Comparison of ENCODE assay signal across 8 mouse cellular contexts in the genomic region with DNA sequence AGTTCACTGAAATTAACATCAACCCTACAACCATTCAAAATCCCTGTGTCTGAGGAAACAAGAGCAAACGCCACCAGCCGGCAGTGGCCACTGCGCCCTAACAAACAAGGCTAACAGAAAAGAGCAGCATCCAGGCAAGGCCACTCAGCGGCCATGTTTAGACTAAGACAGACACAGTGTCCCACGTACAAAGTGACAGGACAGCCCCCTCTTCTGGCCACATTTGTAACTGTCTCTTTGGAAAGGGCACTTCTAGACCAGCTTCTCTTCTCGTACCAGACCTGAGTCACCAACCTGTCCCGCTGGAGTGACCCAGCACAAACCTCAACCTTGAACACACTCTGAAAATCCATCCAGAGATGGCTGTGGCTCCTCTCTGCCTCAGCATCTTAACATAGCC.
DNase-seq lines count a peak whose midpoint lies in the region; ATAC-seq and TF ChIP-seq lines count a peak whose summit lies in the region.

No protein-coding gene starts in this region.

- peak; percentile 56 for TF ChIP-seq CTCF in cortical plate, adult 2 months (IDR thresholded peaks at IDR 0.05; ENCODE audit: extremely low read depth, insufficient read depth, low read length)

- 47% methylated on average over 7 of the region's 7 CpGs for WGBS in kidney, embryonic 15.5 days
- 25% methylated on average over 7 of the region's 7 CpGs for WGBS in midbrain, embryonic 12.5 days
- 48% methylated on average over 7 of the region's 7 CpGs for WGBS in stomach, embryonic 15.5 days

- no peak overlapping the region for H3K4me2 ChIP-seq in kidney, embryonic 15.5 days
- H3K4me2 ChIP-seq in midbrain, embryonic 12.5 days (replicated peaks), result no peak overlapping the region
- no peak overlapping the region for H3K4me2 ChIP-seq in stomach, embryonic 15.5 days

- no peaks in the 10 kb centered on the region for H3K36me3 ChIP-seq in kidney, embryonic 15.5 days
- H3K36me3 ChIP-seq in midbrain, embryonic 12.5 days, result no peaks in the 10 kb centered on the region
- no peaks in the 10 kb centered on the region for H3K36me3 ChIP-seq in stomach, embryonic 15.5 days

- H3K9me3 ChIP-seq in kidney, embryonic 15.5 days (replicated peaks), result no peaks in the 10 kb centered on the region
- no peaks in the 10 kb centered on the region for H3K9me3 ChIP-seq in midbrain, embryonic 12.5 days
- no peaks in the 10 kb centered on the region for H3K9me3 ChIP-seq in stomach, embryonic 15.5 days

- ATAC-seq in kidney, embryonic 15.5 days (replicated peaks; ENCODE audit: low FRiP score), result no peak
- peak; percentile 41 for ATAC-seq in midbrain, embryonic 12.5 days (ENCODE audit: low FRiP score, low read depth)
- peak; percentile 20; the same call in 1 of the 2 replicates for ATAC-seq in stomach, embryonic 15.5 days (ENCODE audit: insufficient read depth, low FRiP score, low read depth)

- no peaks in the 10 kb centered on the region for H3K27me3 ChIP-seq in kidney, embryonic 15.5 days
- no peaks in the 10 kb centered on the region for H3K27me3 ChIP-seq in midbrain, embryonic 12.5 days
- no peaks in the 10 kb centered on the region for H3K27me3 ChIP-seq in stomach, embryonic 15.5 days (replicated peaks)

- no peak overlapping the region for H3K27ac ChIP-seq in kidney, embryonic 15.5 days
- no peak overlapping the region for H3K27ac ChIP-seq in cortical plate, adult 2 months (ENCODE audit: insufficient read depth, low read length)
- H3K27ac ChIP-seq in midbrain, embryonic 12.5 days (replicated peaks), result no peak overlapping the region
- H3K27ac ChIP-seq in stomach, embryonic 15.5 days, result no peak overlapping the region

- H3K4me3 ChIP-seq in kidney, embryonic 15.5 days (replicated peaks), result no peak overlapping the region
- H3K4me3 ChIP-seq in cortical plate, adult 2 months (ENCODE audit: insufficient read depth, low read length), result no peak overlapping the region
- no peak overlapping the region for H3K4me3 ChIP-seq in midbrain, embryonic 12.5 days
- H3K4me3 ChIP-seq in stomach, embryonic 15.5 days (replicated peaks), result no peak overlapping the region

- no peak for TF ChIP-seq POLR2A in cortical plate, adult 2 months (IDR thresholded peaks at IDR 0.05; ENCODE audit: extremely low read depth, insufficient read depth, low read length)

- H3K9ac ChIP-seq in kidney, embryonic 15.5 days, result no peak overlapping the region
- H3K9ac ChIP-seq in midbrain, embryonic 12.5 days (replicated peaks), result no peak overlapping the region
- no peak overlapping the region for H3K9ac ChIP-seq in stomach, embryonic 15.5 days

- peaks cover 29% of the 10 kb centered on the region for H3K4me1 ChIP-seq in kidney, embryonic 15.5 days
- H3K4me1 ChIP-seq in cortical plate, adult 2 months (ENCODE audit: control insufficient read depth, insufficient read depth, low read length), result peaks cover 9% of the 10 kb centered on the region
- H3K4me1 ChIP-seq in midbrain, embryonic 12.5 days, result peaks cover 14% of the 10 kb centered on the region
- peaks cover 14% of the 10 kb centered on the region; the same call in 1 of the 2 replicates for H3K4me1 ChIP-seq in stomach, embryonic 15.5 days

- DNase-seq in kidney, adult 11 months, result peak; percentile 38
- DNase-seq in adipocyte (ENCODE audit: low spot score), result peak; percentile 82
- peak; percentile 82 for DNase-seq in heart, adult 8-10 months (ENCODE audit: low spot score)
- peak; percentile 27 for DNase-seq in layer of hippocampus, adult 9-10 months (ENCODE audit: low spot score)

Comparison
In these comparisons a context has a peak if more than half of its experiments do, and no peak if none do; other contexts are left out.
1. DNase-seq: peak in every context shown above with its lines; median percentile 82 in adipocyte; 82 in heart, adult 8-10 months; 38 in kidney, adult 11 months; 27 in layer of hippocampus, adult 9-10 months.